ENCODE assay signal across 15 mouse cellular contexts in genomic region chr12:11433716-11434115, GRCm38 (mm10). TPM values are rescaled to one million over a fixed set of nuclear protein-coding genes. Genes with fewer than 3 reads are reported as not detected.
DNase-seq lines count a peak whose midpoint lies in the region; ATAC-seq and TF ChIP-seq lines count a peak whose summit lies in the region.
"Had no signal": no experiment of that assay in that cellular context is flagged by ENCODE, and none has a peak within 500 bp of the region (broad histone marks: within the 10 kb centered on the region; RNA-seq: fewer than 3 reads in every experiment).

No protein-coding gene starts in this region.

- 0 out of 2 replicates have a peak, but pooled peaks cover 5% of the 10 kb centered on the region for H3K4me1 ChIP-seq in midbrain, postnatal 0 days (ENCODE audit: insufficient read depth, low read length)

- peak overlapping the region; percentile 40; the same call in 1 of the 2 replicates for H3K9ac ChIP-seq in midbrain, postnatal 0 days (replicated peaks; ENCODE audit: low read length, poor library complexity, severe bottlenecking)
- H3K9ac ChIP-seq: embryonic facial prominence, embryonic 13.5 days; intestine, embryonic 15.5 days; limb, embryonic 13.5 days had no signal

- peak overlapping the region; percentile 14; the same call in 1 of the 2 replicates for H3K27ac ChIP-seq in midbrain, postnatal 0 days (ENCODE audit: low read depth, low read length)
- H3K27ac ChIP-seq: embryonic facial prominence, embryonic 13.5 days; intestine, embryonic 15.5 days; limb, embryonic 13.5 days; macrophage had no signal

- H3K9me3 ChIP-seq in midbrain, postnatal 0 days (ENCODE audit: low read length), result no peaks in the 10 kb centered on the region
- H3K9me3 ChIP-seq: embryonic facial prominence, embryonic 13.5 days; intestine, embryonic 15.5 days; limb, embryonic 13.5 days had no signal

- no peaks in the 10 kb centered on the region for H3K27me3 ChIP-seq in midbrain, postnatal 0 days (ENCODE audit: insufficient read depth, low read length)

- peak overlapping the region; percentile 21 for H3K4me3 ChIP-seq in midbrain, postnatal 0 days (ENCODE audit: low read depth, low read length)
- H3K4me3 ChIP-seq: embryonic facial prominence, embryonic 13.5 days; intestine, embryonic 15.5 days; limb, embryonic 13.5 days had no signal

- intact Hi-C loops in left cerebral cortex, postnatal 14 days (cut with DNase I), result no loop called here

- peak overlapping the region; percentile 71 for H3K4me2 ChIP-seq in midbrain, postnatal 0 days (ENCODE audit: low read depth, low read length, poor library complexity, severe bottlenecking)
- H3K4me2 ChIP-seq: embryonic facial prominence, embryonic 13.5 days; intestine, embryonic 15.5 days; limb, embryonic 13.5 days had no signal

- whole genome bisulfite sequencing in midbrain, postnatal 0 days, result 24% methylated on average over 1 of the region's 1 CpGs

- H3K36me3 ChIP-seq in midbrain, postnatal 0 days (ENCODE audit: insufficient read depth, low read length), result no peaks in the 10 kb centered on the region
- H3K36me3 ChIP-seq: embryonic facial prominence, embryonic 13.5 days; intestine, embryonic 15.5 days; limb, embryonic 13.5 days had no signal

- DNase-seq in cerebellum, adult 11 months, result peak; percentile 39
- peak; percentile 8 for DNase-seq in left cerebral cortex, adult 11 months (ENCODE audit: low spot score)
- no peak for DNase-seq in left cerebral cortex, postnatal 14 days (ENCODE audit: low spot score in 2 of 2)
- peak; percentile 50 to 64 for DNase-seq in cerebellum, postnatal 25 days
- no peak for DNase-seq in midbrain, postnatal 0 days (ENCODE audit: low spot score)
- DNase-seq in urinary bladder, postnatal 14 days (ENCODE audit: low spot score), result no peak
- DNase-seq in layer of hippocampus, adult 18-20 months (ENCODE audit: low spot score in 2 of 2), result no peak
- DNase-seq: adrenal gland, adult 2 months; lung, adult 18-20 months had no signal

- no peak for TF ChIP-seq CTCF in midbrain, postnatal 0 days (IDR thresholded peaks at IDR 0.05)

- no peak for ATAC-seq in cerebellum, adult (ENCODE audit: insufficient number of reproducible peaks, low FRiP score, low TSS enrichment)
- no peak for ATAC-seq in midbrain, postnatal 0 days (ENCODE audit: low FRiP score)
- ATAC-seq: intestine, embryonic 15.5 days had no signal

RNA-seq across cellular contexts. Expression of gene Vsnl1, which starts 2.7 kb away (rescaled TPM):
- 100 to 1,000 TPM; 583 to 588 TPM for total RNA-seq in left cerebral cortex, postnatal 14 days (2021)
- 208 and 234 TPM in 2 replicates for total RNA-seq in midbrain, postnatal 0 days (2014; rRNA removed)
- polyA plus RNA-seq in midbrain, postnatal 0 days (2015; fragmentation: Nextera tagmentation; extraction: Ambion mirVana), result 286 and 288 TPM in 2 replicates
- 100 to 1,000 TPM; 447 to 452 TPM for total RNA-seq in layer of hippocampus, adult 18-20 months (2021)
- polyA plus RNA-seq: macrophage had no signal

RNA-seq across cellular contexts. Expression of gene Rad51ap2, which starts 22.2 kb away (rescaled TPM):
- 1 to 10 TPM; 1.9 to 2.8 TPM for total RNA-seq in left cerebral cortex, postnatal 14 days (2021)
- total RNA-seq in midbrain, postnatal 0 days (2014; rRNA removed), result 0.49 and 0.85 TPM in 2 replicates
- 0.67 and 0.81 TPM in 2 replicates for polyA plus RNA-seq in midbrain, postnatal 0 days (2015; fragmentation: Nextera tagmentation; extraction: Ambion mirVana)
- total RNA-seq in layer of hippocampus, adult 18-20 months (2021), result 1 to 10 TPM in 1 of 2 experiments, under 1 TPM in 1; 0.72 to 1.0 TPM
- polyA plus RNA-seq: adrenal gland, adult 2 months; large intestine, adult 2 months; macrophage had no signal

Comparison
In these comparisons a context has a peak if more than half of its experiments do, and no peak if none do; other contexts are left out.
1. DNase-seq: peak in cerebellum, adult 11 months (single experiment), left cerebral cortex, adult 11 months (single experiment) and cerebellum, postnatal 25 days (2 of 2); none in left cerebral cortex, postnatal 14 days (0 of 2), midbrain, postnatal 0 days (single experiment), urinary bladder, postnatal 14 days (single experiment) and layer of hippocampus, adult 18-20 months (0 of 2).